Mouse (Mus musculus) brain, embryonic 14.5 days (tissue): ENCODE results near the gene Slc19a1.

Source experiments
- CTCF ChIP-seq: fragments of 200-500 bp; IDR thresholded peaks from 2 replicates; pipeline ENCODE4 v1.5.1; 2012; ENCODE audit warnings: inconsistent platforms, mild to moderate bottlenecking, moderate library complexity, borderline replicate concordance; ENCODE audit not compliant: insufficient read depth, insufficient read length; ENCODE audit errors: extremely low read depth
- POLR2A ChIP-seq: fragments of 200-500 bp; IDR thresholded peaks from 2 replicates; pipeline ENCODE4 v1.6.1; 2012; ENCODE audit warnings: mild to moderate bottlenecking, inconsistent platforms, borderline replicate concordance; ENCODE audit not compliant: poor library complexity, insufficient read depth, insufficient read length, severe bottlenecking; ENCODE audit errors: extremely low read depth

- no peak for TF ChIP-seq CTCF
- TF ChIP-seq POLR2A = no peak
Observed at GRCm38 (mm10) chr10:77062393-77063010, 30.5 kb downstream of the Slc19a1 start.
